Mouse (Mus musculus): ENCODE results near the gene Med25.

GRCm38 (mm10) chr7:44896499-44896898 is 4.0 kb upstream of the Med25 start:
- TF ChIP-seq POLR2A (IDR thresholded peaks at IDR 0.05; ENCODE audit: low read depth, low read length): no peak
- TF ChIP-seq CTCF (IDR thresholded peaks at IDR 0.05; ENCODE audit: borderline replicate concordance, insufficient read depth, low read length): no peak
